ENCODE assay signal across 7 mouse cellular contexts in the genomic region with DNA sequence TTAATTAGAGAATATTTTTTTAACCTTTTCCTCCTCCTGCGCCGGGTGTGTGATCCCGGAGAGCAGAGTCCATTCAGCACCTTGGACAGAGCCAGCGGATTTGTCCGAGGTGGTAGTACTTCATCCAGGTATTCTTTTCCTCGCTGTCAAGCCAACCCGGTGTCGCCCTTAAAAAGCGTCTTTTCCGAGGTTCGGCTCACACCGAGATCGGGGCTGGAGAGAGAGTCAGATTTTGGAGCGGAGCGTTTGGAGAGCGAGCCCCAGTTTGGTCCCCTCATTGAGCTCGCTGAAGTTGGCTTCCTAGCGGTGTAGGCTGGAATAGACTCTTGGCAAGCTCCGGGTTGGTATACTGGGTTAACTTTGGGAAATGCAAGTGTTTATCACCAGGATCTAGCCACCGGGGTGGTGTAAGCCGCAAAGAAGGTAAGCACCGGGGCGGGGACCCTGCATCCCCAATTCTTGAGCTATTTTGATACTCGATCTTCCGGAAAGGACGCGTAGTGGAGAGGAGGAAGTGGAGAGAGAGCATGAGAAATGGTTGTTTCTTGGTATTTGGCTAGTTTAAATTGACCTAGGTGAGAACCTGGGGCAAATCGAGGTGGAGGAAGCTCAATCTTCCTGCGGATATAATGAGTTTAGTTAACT. TPM values are rescaled to one million over a fixed set of nuclear protein-coding genes. Genes with fewer than 3 reads are reported as not detected.
DNase-seq lines count a peak whose midpoint lies in the region; ATAC-seq lines count a peak whose summit lies in the region.

No protein-coding gene starts in this region.

- H3K4me3 ChIP-seq in embryonic facial prominence, embryonic 10.5 days, result peak overlapping the region; percentile 69
- H3K4me3 ChIP-seq in midbrain, embryonic 12.5 days, result peak overlapping the region; percentile 66

- no peaks in the 10 kb centered on the region for H3K9me3 ChIP-seq in embryonic facial prominence, embryonic 10.5 days
- H3K9me3 ChIP-seq in midbrain, embryonic 12.5 days, result no peaks in the 10 kb centered on the region

- ATAC-seq in hematopoietic stem cell, adult 5-6 weeks (replicated peaks in 1 of 2; ENCODE audit: insufficient read depth in 1 of 2, low FRiP score in 2 of 2, low TSS enrichment in 1 of 2, low read depth in 1 of 2, poor library complexity in 2 of 2, severe bottlenecking in 2 of 2), result peak; percentile 46 to 58
- ATAC-seq in midbrain, embryonic 12.5 days (ENCODE audit: low FRiP score, low read depth), result no peak

- no peak overlapping the region for H3K27ac ChIP-seq in embryonic facial prominence, embryonic 10.5 days (replicated peaks)
- no peak overlapping the region for H3K27ac ChIP-seq in midbrain, embryonic 12.5 days (replicated peaks)

- peaks cover 83% of the 10 kb centered on the region for H3K27me3 ChIP-seq in embryonic facial prominence, embryonic 10.5 days (replicated peaks; ENCODE audit: low read depth, poor library complexity, severe bottlenecking)
- peaks cover 50% of the 10 kb centered on the region for H3K27me3 ChIP-seq in midbrain, embryonic 12.5 days

- H3K9ac ChIP-seq in midbrain, embryonic 12.5 days (replicated peaks), result no peak overlapping the region

- H3K36me3 ChIP-seq in embryonic facial prominence, embryonic 10.5 days (replicated peaks), result no peaks in the 10 kb centered on the region
- no peaks in the 10 kb centered on the region for H3K36me3 ChIP-seq in midbrain, embryonic 12.5 days

- peaks cover 39% of the 10 kb centered on the region for H3K4me1 ChIP-seq in embryonic facial prominence, embryonic 10.5 days
- peaks cover 31% of the 10 kb centered on the region for H3K4me1 ChIP-seq in midbrain, embryonic 12.5 days

- H3K4me2 ChIP-seq in midbrain, embryonic 12.5 days (replicated peaks), result peak overlapping the region; percentile 85

- WGBS in embryonic facial prominence, embryonic 10.5 days, result under 1% methylated on average over 29 of the region's 29 CpGs
- 8% methylated on average over 29 of the region's 29 CpGs for WGBS in large intestine, adult 2 months
- under 1% methylated on average over 29 of the region's 29 CpGs for WGBS in midbrain, embryonic 12.5 days

- DNase-seq in Muller cell, postnatal 12 days (ENCODE audit: inconsistent ontology term), result peak; percentile 61
- DNase-seq in adrenal gland, postnatal 10 days, result peak; percentile 81
- DNase-seq in embryonic facial prominence, embryonic 10.5 days (ENCODE audit: low spot score), result peak; percentile 82
- peak; percentile 8 for DNase-seq in large intestine, adult 2 months (ENCODE audit: low read depth, low spot score)
- peak; percentile 62 for DNase-seq in urinary bladder, postnatal 14 days (ENCODE audit: low spot score)

RNA-seq across cellular contexts. Expression of a gene that starts 1.6 kb away (rescaled TPM):
- under 1 TPM; 0.24 to 0.63 TPM for total RNA-seq in adrenal gland, postnatal 10 days (2021)
- 3.0 and 3.4 TPM in 2 replicates for polyA plus RNA-seq in embryonic facial prominence, embryonic 10.5 days (2016; fragmentation: Nextera tagmentation; extraction: Ambion mirVana)
- total RNA-seq in hematopoietic stem cell, adult 5-6 weeks (2017), result not detected in 2 replicates
- polyA plus RNA-seq in large intestine, adult 2 months (2012; rRNA removed), result 0.03 and 0.04 TPM in 2 replicates
- 1.6 and 1.9 TPM in 2 replicates for polyA plus RNA-seq in midbrain, embryonic 12.5 days (2016; fragmentation: Nextera tagmentation; extraction: Ambion mirVana)

Comparison
In these comparisons a context has a peak if more than half of its experiments do, and no peak if none do; other contexts are left out.
1. DNase-seq: peak in every context shown above with its lines; median percentile 82 in embryonic facial prominence, embryonic 10.5 days; 81 in adrenal gland, postnatal 10 days; 62 in urinary bladder, postnatal 14 days; 61 in Muller cell, postnatal 12 days; 8 in large intestine, adult 2 months.